12 mouse cellular contexts compared by ENCODE assay signal in genomic region chr16:42897125-42897693, GRCm38 (mm10). TPM values are rescaled to one million over a fixed set of nuclear protein-coding genes. Genes with fewer than 3 reads are reported as not detected.
DNase-seq lines count a peak whose midpoint lies in the region; ATAC-seq and TF ChIP-seq lines count a peak whose summit lies in the region.
"Had no signal": no experiment of that assay in that cellular context is flagged by ENCODE, and none has a peak within 500 bp of the region (broad histone marks: within the 10 kb centered on the region; RNA-seq: fewer than 3 reads in every experiment).

No protein-coding gene starts in this region.

- TF ChIP-seq POLR2A in heart, adult 2 months (IDR thresholded peaks at IDR 0.05; ENCODE audit: insufficient read depth, low read depth, low read length), result no peak
- no peak for TF ChIP-seq POLR2A in lung, adult 2 months (IDR thresholded peaks at IDR 0.05; ENCODE audit: borderline replicate concordance, extremely low read depth, low read depth, low read length)

- intact Hi-C loops in heart, adult 2 months (cut with DNase I), result no loop called here

- no peaks in the 10 kb centered on the region for H3K27me3 ChIP-seq in heart, adult 2 months (ENCODE audit: control insufficient read depth, insufficient read depth, low read length)
- no peaks in the 10 kb centered on the region for H3K27me3 ChIP-seq in heart, embryonic 10.5 days (ENCODE audit: insufficient read depth, poor library complexity, severe bottlenecking)
- no peaks in the 10 kb centered on the region for H3K27me3 ChIP-seq in intestine, embryonic 15.5 days (replicated peaks)
- H3K27me3 ChIP-seq: lung, embryonic 15.5 days; Patski had no signal

- H3K4me3 ChIP-seq in heart, adult 2 months, result no peak overlapping the region
- no peak overlapping the region for H3K4me3 ChIP-seq in heart, embryonic 10.5 days
- H3K4me3 ChIP-seq in lung, adult 2 months (replicated peaks; ENCODE audit: extremely low read depth, low read depth, low read length), result peak overlapping the region; percentile 55
- no peak overlapping the region for H3K4me3 ChIP-seq in intestine, embryonic 15.5 days (replicated peaks)
- H3K4me3 ChIP-seq: erythroblast, embryonic 14.5 days; lung, embryonic 15.5 days had no signal

- no peaks in the 10 kb centered on the region; the same call in 1 of the 2 replicates for H3K36me3 ChIP-seq in heart, adult 2 months (ENCODE audit: control insufficient read depth, insufficient read depth, low read length)
- no peaks in the 10 kb centered on the region for H3K36me3 ChIP-seq in heart, embryonic 10.5 days
- no peaks in the 10 kb centered on the region for H3K36me3 ChIP-seq in intestine, embryonic 15.5 days
- H3K36me3 ChIP-seq: lung, embryonic 15.5 days had no signal

- no peak overlapping the region for H3K9ac ChIP-seq in heart, adult 2 months (ENCODE audit: low read depth, low read length)
- no peak overlapping the region for H3K9ac ChIP-seq in intestine, embryonic 15.5 days
- H3K9ac ChIP-seq: lung, embryonic 15.5 days had no signal

- no peaks in the 10 kb centered on the region for H3K9me3 ChIP-seq in heart, embryonic 10.5 days
- H3K9me3 ChIP-seq in intestine, embryonic 15.5 days, result no peaks in the 10 kb centered on the region
- H3K9me3 ChIP-seq: lung, embryonic 15.5 days had no signal

- no peak for TF ChIP-seq EP300 in heart, adult 2 months (IDR thresholded peaks at IDR 0.05; ENCODE audit: insufficient read depth, low read depth, low read length)

- H3K27ac ChIP-seq in heart, adult 2 months, result no peak overlapping the region
- no peak overlapping the region for H3K27ac ChIP-seq in heart, embryonic 10.5 days
- no peak overlapping the region for H3K27ac ChIP-seq in intestine, embryonic 15.5 days
- H3K27ac ChIP-seq: lung, embryonic 15.5 days; stomach, postnatal 0 days had no signal

- ATAC-seq in megakaryocyte progenitor cell, adult 5-6 weeks (replicated peaks; ENCODE audit: poor library complexity), result peak; percentile 97
- no peak for ATAC-seq in intestine, embryonic 15.5 days
- ATAC-seq: Patski had no signal

- no peak overlapping the region for H3K4me2 ChIP-seq in intestine, embryonic 15.5 days (replicated peaks)
- H3K4me2 ChIP-seq: lung, embryonic 15.5 days had no signal

- H3K4me1 ChIP-seq in heart, adult 2 months (ENCODE audit: control insufficient read depth, insufficient read depth, low read length), result peaks cover 1% of the 10 kb centered on the region; the same call in 1 of the 2 replicates
- H3K4me1 ChIP-seq in heart, embryonic 10.5 days, result no peaks in the 10 kb centered on the region
- H3K4me1 ChIP-seq in lung, adult 2 months (ENCODE audit: control insufficient read depth, insufficient read depth, low read length), result no peaks in the 10 kb centered on the region
- H3K4me1 ChIP-seq in intestine, embryonic 15.5 days (replicated peaks), result no peaks in the 10 kb centered on the region
- H3K4me1 ChIP-seq: lung, embryonic 15.5 days had no signal

- no peak for TF ChIP-seq CTCF in heart, adult 2 months (IDR thresholded peaks at IDR 0.05)
- TF ChIP-seq CTCF in lung, adult 2 months (IDR thresholded peaks at IDR 0.05; ENCODE audit: insufficient read depth, low read length), result no peak

- peaks cover 3% of the 10 kb centered on the region; the same call in 1 of the 2 replicates for H3K79me2 ChIP-seq in heart, adult 2 months (replicated peaks; ENCODE audit: control insufficient read depth, insufficient read depth, low read length)

- DNase-seq in adrenal gland, adult 2 months, result peak; percentile 53
- DNase-seq in adrenal gland, postnatal 4 days (ENCODE audit: low spot score in 2 of 2), result no peak
- peak; percentile 38 to 53 for DNase-seq in heart, adult 2 months
- DNase-seq in heart, embryonic 10.5 days (ENCODE audit: low spot score), result no peak
- DNase-seq in lung, adult 2 months, result no peak
- no peak for DNase-seq in lung, postnatal 14 days

- 71% methylated on average over 3 of the region's 3 CpGs for WGBS in heart, adult 2 months
- WGBS in heart, embryonic 10.5 days, result 82% methylated on average over 3 of the region's 3 CpGs
- WGBS in lung, adult 2 months, result 41% methylated on average over 3 of the region's 3 CpGs
- WGBS in intestine, embryonic 15.5 days, result 77% methylated on average over 3 of the region's 3 CpGs

RNA-seq across cellular contexts. Expression of gene Zbtb20, which starts 21.5 kb away (rescaled TPM):
- 100 to 1,000 TPM; 113 to 128 TPM for total RNA-seq in adrenal gland, adult 2 months (2021)
- polyA plus RNA-seq in adrenal gland, adult 2 months (2012; rRNA removed), result 52.1 and 52.9 TPM in 2 replicates
- 10 to 100 TPM; 78.8 to 85.4 TPM for total RNA-seq in adrenal gland, postnatal 4 days (2021)
- 100 to 1,000 TPM; 161 to 199 TPM for total RNA-seq in heart, adult 2 months (2021)
- 31.1 TPM in 2 replicates for polyA plus RNA-seq in heart, adult 2 months (2012; rRNA removed)
- 32.5 and 39.5 TPM in 2 replicates for polyA plus RNA-seq in heart, embryonic 10.5 days (2016; fragmentation: Nextera tagmentation; extraction: Ambion mirVana)
- 29.9 and 30.7 TPM in 2 replicates for polyA plus RNA-seq in lung, adult 2 months (2012; rRNA removed)
- total RNA-seq in megakaryocyte progenitor cell, adult 5-6 weeks (2015), result 10.9 and 13.1 TPM in 2 replicates
- total RNA-seq in megakaryocyte progenitor cell, adult 5-6 weeks (2017), result 5.2 and 15.9 TPM in 2 replicates
- polyA plus RNA-seq in intestine, embryonic 15.5 days (2015; fragmentation: Nextera tagmentation; extraction: Ambion mirVana), result 18.8 and 21.1 TPM in 2 replicates

Comparison
In these comparisons a context has a peak if more than half of its experiments do, and no peak if none do; other contexts are left out.
1. DNase-seq: peak in adrenal gland, adult 2 months (single experiment) and heart, adult 2 months (2 of 2); none in adrenal gland, postnatal 4 days (0 of 2), heart, embryonic 10.5 days (single experiment), lung, adult 2 months (single experiment) and lung, postnatal 14 days (single experiment).